Mouse (Mus musculus): Measurements from ENCODE around the gene Leng8.

DNA sequence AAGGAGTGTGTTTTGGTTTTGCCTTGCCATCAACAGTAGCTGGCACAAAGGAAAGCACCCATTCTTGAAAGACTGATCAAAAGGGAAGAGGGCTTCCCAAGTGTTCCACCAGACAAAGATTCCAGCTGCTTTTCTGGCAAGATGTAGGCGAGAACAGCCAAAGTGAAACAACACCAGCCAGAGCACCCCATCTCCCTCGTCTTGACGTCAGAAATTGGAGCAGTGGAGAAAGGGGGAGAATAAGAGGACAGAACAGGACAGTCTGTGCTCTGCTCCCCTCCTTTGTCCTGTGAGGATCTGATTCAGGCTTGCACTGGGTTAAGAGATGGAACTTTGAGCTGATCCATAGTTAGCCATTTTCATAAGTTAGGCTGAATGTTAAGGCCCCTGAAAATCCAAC, 25.1 kb upstream of the Leng8 start:
- TF ChIP-seq POLR2A (IDR thresholded peaks at IDR 0.05; ENCODE audit: low read depth, low read length) (no peak), BHLHE40 (IDR thresholded peaks at IDR 0.05; ENCODE audit: low read depth, low read length) (no peak), CTCF (conservative IDR thresholded peaks at IDR 0.05 in 1 of 2, IDR thresholded peaks at IDR 0.05 in 1 of 2; ENCODE audit: low read depth in 2 of 2, low read length in 2 of 2) (no peak), ZC3H11A (IDR thresholded peaks at IDR 0.05; ENCODE audit: low read depth, low read length) (no peak), GABPA (IDR thresholded peaks at IDR 0.05; ENCODE audit: insufficient replicate concordance, low read depth, low read length) (no peak), ETS1 (conservative IDR thresholded peaks at IDR 0.05; ENCODE audit: low read depth, low read length) (no peak), ZNF384 (IDR thresholded peaks at IDR 0.05; ENCODE audit: low read depth, low read length) (no peak), KAT2A (IDR thresholded peaks at IDR 0.05; ENCODE audit: insufficient replicate concordance, low read length) (no peak), MXI1 (IDR thresholded peaks at IDR 0.05; ENCODE audit: low read depth, low read length) (no peak), RAD21 (IDR thresholded peaks at IDR 0.05; ENCODE audit: low read depth, low read length) (no peak), EP300 (IDR thresholded peaks at IDR 0.05; ENCODE audit: low read length) (no peak), USF1 (IDR thresholded peaks at IDR 0.05; ENCODE audit: low read depth, low read length) (no peak), E2F4 (IDR thresholded peaks at IDR 0.05; ENCODE audit: insufficient replicate concordance, low read depth, low read length) (no peak), RCOR1 (conservative IDR thresholded peaks at IDR 0.05; ENCODE audit: low read depth, low read length) (no peak)
